1 mouse cellular context compared by ENCODE assay signal in the genomic region with DNA sequence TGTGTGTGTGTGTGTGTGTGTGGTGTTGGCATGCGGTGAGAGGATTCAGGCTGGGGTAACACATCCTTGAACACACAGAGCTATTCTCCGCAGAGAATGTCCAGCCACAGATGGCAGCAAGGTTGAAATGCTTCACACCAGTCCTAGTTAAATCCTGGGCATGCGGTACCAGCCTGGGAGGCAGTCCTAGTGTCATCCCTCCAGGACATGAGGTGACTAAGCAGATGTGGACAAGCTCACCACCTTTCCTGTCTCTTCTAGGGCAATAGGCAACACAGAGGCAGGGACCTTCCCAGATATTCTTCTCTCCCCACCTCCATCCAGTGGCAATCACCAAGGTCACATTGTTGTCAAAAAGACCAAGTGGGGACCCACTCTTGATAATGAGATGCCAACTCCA.
TF ChIP-seq lines count a peak whose summit lies in the region.

No protein-coding gene starts in this region.

TF ChIP-seq in MEL, 35 proteins besides CTCF, POLR2A, EP300 and RAD21:
- TF ChIP-seq MAX (IDR thresholded peaks at IDR 0.05; ENCODE audit: low read length) (no peak), POLR2AphosphoS5 (IDR thresholded peaks at IDR 0.05; ENCODE audit: borderline replicate concordance, low read depth, low read length) (no peak), UBTF (IDR thresholded peaks at IDR 0.05; ENCODE audit: borderline replicate concordance, insufficient read depth, low read depth, low read length) (no peak), NELFE (IDR thresholded peaks at IDR 0.05; ENCODE audit: low read depth, low read length) (no peak), ETS1 (IDR thresholded peaks at IDR 0.05; ENCODE audit: low read depth, low read length) (no peak), MYB (IDR thresholded peaks at IDR 0.05; ENCODE audit: low read depth, low read length) (no peak), SIN3A (IDR thresholded peaks at IDR 0.05; ENCODE audit: low read length) (no peak), TAL1 (IDR thresholded peaks at IDR 0.05; ENCODE audit: low read length) (no peak), TCF12 (IDR thresholded peaks at IDR 0.05; ENCODE audit: low read depth, low read length) (no peak), E2F4 (IDR thresholded peaks at IDR 0.05; ENCODE audit: borderline replicate concordance, low read depth, low read length) (no peak), MEF2A (IDR thresholded peaks at IDR 0.05; ENCODE audit: extremely low read depth, insufficient replicate concordance, low read depth, low read length, poor library complexity, severe bottlenecking) (no peak), MXI1 (IDR thresholded peaks at IDR 0.05; ENCODE audit: low read depth, low read length) (no peak), TBP (IDR thresholded peaks at IDR 0.05; ENCODE audit: low read depth, low read length) (no peak), MYC (IDR thresholded peaks at IDR 0.05; ENCODE audit: low read depth, low read length) (no peak), USF2 (IDR thresholded peaks at IDR 0.05; ENCODE audit: borderline replicate concordance in 1 of 2, insufficient read depth in 1 of 2, low read depth in 1 of 2, low read length in 2 of 2) (no peak), ZMIZ1 (IDR thresholded peaks at IDR 0.05; ENCODE audit: low read depth, low read length) (no peak)
